Mouse (Mus musculus) thymus, postnatal 0 days (tissue): Measurements from ENCODE around the gene Acan. TPM values are rescaled to one million over a fixed set of nuclear protein-coding genes. Genes with fewer than 3 reads are reported as not detected.

ENCODE experiments used
- DNase-seq: peaks from one replicate; pipeline ENCODE4 v3.0.0-alpha.2; 2015; ENCODE audit warnings: low spot score
- polyA plus RNA-seq: library from polyadenylated mRNA; unstranded; fragments of >200 nt; fragmentation: Nextera tagmentation; extraction: Ambion mirVana; gene quantifications from 2 replicates; pipeline ENCODE4 v1.2.1, GENCODE M21; 2015

The Acan gene
- polyA plus RNA-seq = 0.09 and 0.39 TPM in 2 replicates

DNA sequence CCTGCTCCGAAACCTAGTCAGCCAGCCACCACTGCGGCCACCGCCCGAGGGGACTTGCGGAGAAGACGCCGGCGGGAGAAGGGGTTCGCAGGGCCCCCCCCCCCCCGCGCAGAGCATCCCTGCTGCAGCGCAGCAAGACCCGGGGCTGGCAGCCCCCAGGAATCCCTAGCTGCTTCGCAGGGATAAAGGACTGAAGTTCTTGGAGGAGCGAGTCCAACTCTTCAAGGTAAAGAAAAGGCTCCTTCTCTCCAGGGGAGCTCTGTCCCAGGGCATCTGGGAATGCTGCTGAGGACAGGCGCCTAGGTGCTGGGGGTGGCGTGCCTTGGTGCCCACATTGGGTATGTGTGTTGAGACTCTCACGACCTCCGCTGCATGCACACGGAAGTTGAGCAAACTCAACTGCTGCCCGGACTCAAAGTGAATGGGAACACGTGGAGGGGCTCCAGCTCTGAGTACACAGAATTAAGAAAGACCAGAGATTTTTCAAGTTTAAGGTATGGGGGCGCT lies at the start of gene Acan:
Acan (plus strand) TSS at position 101 of the 507 bp plus-strand sequence.
- no peak for DNase-seq

DNA sequence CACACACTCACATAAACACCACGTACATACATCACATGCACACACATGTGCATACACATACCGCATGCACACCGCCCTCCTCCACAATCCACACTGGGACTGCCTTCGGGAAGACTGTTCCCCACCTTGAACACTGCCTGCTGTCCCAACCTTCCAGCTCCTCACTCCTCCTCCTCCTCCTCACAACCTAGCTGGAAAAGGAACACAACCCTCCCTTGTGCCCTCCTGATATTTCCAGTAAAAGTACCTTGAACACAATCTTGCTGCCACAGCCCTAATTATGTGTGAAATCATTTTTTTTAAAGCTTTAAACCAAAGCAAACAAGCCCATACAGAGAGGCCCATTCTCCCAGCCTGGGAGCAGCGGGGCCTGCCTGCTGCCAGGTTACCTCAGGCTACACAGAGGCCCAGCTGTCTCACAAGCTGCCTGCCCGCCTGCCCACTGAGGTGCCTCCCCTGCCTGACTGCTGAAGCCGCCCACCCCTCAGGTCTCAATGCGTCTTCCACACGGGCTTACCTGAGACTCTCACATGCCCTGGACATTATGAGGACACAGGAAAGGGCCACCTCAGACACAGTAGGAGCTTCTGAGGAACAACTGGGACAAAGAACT lies 31.9 kb upstream of the Acan start:
- no peak for DNase-seq

DNA sequence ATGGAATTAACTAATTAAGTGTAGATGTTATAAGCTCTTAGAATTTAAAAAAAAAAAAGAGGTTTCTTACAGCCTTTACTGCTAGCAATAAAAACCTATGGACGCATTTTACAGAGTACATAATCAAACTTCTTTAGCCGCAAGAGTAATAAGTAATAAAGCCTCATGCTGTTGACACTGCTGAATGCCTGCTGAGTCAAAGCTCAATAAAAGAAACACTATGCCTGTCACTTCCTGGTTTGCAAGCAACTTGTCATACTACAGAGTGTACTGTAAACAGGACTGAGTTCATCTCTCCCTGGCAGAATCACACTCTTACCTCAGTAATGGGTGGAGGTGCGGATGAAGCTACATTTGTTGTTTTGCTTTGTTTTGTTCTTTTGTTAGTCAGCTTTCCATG lies 24.1 kb upstream of the Acan start:
- DNase-seq = no peak

DNA sequence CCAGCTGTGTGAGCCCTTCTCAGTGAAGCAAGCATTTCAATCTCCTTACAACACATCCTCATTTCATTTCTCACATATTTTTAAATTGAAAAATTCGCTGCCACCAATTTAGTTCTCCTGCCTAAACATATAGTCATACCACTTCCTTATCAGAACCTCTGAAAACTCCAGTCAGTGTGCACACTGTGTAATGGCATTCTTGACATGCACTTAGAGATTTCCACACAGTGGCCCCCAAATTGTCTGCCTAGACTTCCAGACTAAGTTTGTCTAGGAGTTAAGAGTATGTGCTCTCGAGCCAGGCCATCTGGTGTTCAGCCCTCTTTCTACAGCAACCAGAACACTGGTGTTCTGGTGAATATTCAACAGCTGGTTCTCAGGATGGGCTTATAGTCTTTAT lies 19.5 kb upstream of the Acan start:
- DNase-seq = no peak

DNA sequence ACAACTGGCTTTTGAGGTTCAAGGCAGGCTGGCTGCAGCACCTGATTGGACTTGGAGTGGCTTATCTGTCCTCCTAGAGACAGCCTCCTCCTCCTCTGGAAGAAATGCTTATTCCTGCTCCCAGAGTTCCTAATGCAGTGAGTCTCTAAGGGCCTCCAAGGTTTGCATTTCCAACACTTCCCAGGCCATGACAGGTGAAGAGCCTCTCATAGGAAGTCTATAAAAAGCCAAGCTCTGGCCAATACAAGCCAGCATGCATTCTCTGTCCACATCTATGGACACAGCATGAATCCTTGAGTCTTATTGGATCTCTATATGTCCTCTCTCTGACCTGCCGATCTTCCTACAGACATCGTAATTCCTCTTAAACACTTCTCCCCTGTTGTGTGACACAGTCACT lies 18.8 kb upstream of the Acan start:
- no peak for DNase-seq

DNA sequence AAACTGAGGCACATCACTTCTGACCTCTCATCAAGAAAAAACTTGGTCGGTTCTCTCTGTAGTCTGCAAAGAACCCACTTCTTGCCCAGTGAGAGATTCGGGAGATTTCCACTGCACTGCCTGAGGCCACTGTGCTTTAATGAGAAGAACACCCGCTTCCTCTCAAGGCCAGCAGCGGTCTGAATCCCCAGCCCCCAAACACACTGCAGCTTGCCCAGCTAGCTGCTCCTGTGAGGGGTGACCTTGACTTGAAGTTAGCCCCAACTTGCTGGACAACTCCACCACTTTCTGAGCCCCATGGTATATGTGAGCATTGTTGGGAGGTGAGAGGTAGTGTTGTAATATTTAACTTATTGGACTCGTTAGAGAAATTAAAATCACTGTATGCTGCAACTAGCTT lies 1.2 kb upstream of the Acan start:
- DNase-seq = no peak

DNA sequence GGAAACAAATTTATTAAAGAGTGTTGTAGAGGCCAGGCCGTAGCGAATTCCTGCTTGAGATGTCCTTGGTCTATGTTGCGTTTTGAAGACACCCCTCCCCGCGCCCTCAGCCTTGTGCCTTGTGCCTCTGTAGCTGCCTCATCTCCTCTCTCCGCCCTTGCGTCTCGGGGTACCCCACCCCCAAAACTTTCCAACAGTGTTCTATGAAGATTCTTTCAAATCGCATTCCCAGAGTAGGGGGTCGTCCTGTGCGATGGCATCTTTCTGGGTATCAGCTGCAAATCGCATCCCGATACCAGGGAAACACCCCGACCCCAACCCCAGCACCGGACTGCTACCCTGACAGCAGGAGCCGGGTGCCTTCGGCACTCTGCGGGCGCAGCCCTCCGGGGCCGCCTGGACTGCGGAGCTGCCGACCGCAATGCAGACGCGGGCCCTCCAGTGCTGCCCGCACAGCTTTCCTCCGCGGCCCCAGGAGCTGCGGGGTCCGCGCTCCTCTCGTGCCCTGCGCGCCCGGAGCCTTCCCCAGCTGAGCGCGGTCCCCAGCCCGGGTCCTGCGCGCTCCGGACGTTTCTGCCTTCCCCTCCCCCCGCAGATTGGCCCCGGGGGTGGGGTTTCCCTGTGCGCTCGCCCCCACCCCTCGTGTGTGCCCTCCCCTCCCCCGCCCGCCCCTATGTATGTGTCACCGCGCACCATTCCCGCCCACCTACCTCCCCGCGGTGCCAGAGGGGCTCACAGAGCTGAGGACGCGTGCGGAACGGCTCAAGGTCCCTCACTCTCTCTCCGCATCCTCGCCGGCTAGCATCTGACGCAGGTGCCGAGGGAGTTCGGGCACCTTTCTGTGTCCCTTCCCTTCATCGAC lies 531 bp upstream of the Acan start:
- no peak for DNase-seq

DNA sequence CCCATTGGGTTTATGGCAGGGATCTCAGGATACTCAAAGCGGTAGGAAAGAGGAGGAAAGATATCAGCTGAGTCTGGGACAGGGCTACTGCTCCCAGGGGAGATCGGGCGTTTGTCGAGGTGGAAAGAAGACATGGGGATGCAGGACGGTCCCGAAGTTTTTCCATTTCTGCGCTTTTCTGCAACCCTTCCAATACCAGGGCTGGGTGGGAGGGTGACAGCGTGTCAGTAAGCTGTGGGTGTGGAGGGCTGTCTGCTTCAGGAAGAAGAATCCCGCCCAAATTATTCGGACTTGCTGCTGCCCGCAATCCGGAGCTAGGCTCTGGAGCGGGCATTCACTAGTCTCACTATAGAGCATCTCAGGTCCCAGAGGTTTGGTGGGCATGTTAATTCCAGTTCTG lies 828 bp downstream of the Acan start:
- DNase-seq = no peak

DNA sequence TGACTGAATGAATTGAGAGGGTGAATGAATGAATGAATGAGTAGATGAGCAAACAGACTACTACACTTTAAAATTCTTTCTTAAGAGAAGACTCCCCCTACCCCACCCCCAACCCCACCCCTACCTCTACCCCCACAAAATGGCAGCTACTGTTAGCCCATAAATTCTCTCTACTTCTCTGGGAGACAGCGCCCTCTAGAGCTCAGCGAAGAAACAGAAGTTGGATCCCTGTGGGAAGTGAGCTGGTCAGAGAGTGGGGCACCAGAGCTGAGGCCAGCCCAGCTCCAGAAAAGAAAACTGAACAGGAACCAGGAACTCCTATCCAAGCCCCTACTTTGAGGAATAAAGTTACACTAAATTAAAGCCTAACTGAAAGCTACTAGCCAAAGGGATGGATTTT lies 5.3 kb downstream of the Acan start:
- DNase-seq = no peak

DNA sequence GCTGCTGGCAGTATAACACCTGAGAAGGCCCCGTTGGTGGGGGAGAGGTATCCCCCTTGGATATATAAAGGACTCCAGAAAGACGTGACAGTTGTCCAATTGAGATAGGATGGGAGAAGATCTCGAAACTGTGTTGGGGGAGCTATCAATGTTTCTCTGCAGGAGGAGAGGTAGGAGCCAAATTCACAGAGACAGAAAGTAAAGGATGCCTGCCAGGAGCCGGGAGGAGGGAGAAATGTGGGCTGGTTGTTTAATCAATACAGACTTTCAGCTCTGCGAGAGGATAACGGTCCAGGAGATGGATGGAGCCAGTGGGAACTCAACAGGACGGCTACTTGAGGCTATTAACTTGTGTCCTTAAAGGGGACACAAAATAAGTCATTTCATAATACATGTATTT lies 14.2 kb downstream of the Acan start:
- DNase-seq = no peak

DNA sequence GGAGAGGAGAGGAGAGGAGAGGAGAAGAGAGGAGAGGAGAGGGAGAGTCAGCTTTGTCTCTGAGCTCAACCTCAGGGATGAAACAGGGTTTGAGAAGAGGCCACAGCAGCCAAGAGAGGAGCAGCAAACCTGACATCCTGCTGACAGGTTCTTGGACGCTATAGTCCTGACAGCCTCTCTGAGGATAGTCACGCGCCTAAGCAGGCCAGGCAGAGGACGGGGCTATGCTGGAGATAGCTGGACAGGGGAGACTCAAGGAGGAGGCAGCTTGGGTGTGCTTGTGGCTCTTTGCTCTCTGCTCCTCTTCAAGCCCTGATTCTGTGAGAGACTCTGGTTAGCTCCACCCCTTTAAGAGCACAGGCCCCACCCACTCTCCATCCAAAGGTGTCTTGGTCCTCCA lies 14.9 kb downstream of the Acan start:
- DNase-seq = no peak

DNA sequence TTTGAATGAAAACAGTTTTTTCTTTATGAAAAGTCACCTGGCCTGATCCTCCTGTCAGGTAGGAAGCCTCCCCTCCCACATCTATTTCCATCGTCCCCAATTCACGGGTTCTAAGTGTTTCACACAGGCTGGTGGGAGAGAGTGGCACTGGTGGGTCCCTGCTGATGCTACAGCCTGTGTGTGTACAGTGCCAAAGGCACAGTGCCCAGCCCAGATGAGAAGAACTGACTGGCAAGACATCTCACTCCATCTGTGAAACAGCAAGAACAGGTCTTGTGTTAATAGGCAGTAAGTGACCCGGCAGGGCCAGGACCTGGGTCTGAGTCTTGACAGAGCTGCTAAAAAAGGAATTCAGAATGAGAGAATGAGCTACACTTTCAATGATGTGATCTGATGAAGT lies 25.9 kb downstream of the Acan start:
- DNase-seq = no peak

DNA sequence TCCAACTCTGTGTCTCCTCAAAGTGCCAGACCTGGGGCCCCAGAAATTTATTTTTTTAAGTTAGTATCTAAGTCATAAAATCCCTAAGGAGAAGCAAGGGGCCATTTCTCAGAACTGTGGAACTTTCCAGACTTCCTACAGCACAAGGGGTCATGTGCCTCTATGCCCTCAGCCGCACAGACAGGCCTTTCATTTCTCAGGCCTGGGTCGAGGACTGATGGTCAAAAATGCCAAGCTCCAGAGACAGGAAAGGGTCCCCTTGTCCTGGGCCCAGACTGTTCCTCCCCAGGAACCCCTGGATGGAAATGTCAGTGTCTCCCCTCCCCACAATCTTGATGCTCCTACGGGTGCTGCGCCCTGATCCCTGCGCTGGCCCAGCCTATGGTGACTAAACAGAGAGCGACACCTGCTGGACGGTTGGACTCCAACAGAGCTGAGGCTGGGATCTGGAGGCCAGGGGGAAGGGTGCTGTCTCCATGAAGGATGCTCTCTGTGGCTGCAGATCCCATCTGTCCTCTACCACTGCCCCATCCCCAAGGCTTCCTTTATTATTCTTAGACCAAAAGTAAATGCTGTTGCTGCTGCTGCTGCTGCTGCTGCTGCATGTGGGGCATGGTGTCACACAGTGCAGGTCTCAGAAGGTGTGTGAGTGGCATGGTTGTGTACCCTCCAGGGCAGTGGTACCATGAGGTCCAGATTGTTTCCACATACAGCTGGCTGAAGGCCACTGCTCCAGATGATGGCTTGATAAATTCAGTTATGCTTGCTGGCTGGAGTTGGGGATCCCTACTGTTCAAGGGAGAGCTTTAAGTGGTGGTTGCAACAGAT lies 27.5 kb downstream of the Acan start:
- DNase-seq = peak; percentile 42

DNA sequence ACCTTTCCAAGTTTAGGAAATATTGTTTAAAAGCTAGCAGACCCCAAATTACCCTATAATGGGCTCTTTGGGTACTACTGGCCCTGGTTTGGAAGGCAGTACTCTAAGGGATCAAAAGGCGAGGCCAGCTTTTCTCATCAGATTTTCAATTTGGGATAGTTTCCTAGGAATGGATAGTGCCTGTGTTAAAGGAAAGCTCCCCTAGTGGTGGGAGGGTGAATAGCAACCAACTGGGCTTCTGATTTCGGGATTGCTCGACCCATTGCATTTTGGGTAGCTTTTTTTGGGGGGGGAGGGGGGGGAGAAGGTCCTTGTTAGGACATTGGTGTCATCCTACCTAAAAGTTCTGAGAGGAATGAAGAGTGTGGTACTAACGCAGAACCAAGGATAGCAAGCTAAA lies 35.8 kb downstream of the Acan start:
- no peak for DNase-seq

DNA sequence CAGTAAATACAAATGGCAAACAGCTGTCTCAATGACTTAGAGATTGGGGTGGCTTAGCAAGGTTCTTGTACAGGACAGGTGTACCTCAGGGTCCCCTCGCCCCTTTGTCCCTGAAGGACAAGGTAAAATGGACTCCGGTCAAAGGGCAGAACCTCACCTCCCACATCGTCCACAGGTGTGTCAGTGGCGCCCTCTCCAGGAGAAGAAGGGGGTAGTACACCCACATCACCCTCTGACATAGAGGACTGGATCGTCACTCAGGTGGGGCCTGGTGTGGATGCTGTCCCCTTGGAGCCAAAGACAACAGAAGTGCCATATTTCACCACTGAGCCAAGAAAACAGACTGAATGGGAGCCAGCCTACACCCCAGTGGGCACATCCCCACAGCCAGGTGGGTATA lies 43.2 kb downstream of the Acan start:
- DNase-seq = no peak

DNA sequence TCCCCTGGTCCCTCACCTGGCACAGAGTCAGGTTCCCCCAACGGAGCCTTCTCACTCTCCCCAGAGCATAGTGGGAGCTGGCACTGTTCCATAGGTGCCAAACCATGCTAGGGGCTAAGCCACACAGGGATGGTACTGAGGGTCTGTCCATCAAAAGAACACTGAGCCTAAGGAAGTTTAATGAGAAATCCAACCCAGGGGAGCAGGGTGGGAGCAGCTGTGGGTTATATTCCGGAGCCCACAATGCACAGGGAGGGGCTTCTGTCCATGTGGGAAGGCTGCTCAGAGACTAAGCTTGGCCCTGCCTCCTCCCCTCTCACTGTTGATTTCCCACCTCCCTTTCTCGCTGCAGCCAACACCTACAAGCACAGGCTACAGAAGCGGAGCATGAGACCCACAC lies 60.6 kb downstream of the Acan start:
- DNase-seq = no peak

DNA sequence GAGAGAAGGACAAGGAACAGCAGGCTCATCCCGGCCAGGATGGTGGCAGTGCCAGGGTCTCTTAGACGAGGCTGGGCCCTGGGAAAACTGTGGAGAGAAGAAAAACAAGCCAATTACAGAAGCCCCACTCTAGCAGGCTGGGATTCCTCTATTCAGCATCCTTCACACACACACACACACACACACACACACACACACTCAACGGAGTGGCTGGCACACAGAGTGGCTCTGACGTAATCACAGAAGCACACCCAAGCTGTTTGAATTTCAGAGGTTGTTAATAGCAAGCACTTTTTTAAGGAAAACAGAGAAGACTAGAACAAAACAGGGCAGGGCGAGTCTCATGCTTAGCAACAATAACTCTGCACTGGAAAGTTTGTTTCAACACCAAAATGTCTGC lies 70.2 kb downstream of the Acan start:
- DNase-seq = no peak

DNA sequence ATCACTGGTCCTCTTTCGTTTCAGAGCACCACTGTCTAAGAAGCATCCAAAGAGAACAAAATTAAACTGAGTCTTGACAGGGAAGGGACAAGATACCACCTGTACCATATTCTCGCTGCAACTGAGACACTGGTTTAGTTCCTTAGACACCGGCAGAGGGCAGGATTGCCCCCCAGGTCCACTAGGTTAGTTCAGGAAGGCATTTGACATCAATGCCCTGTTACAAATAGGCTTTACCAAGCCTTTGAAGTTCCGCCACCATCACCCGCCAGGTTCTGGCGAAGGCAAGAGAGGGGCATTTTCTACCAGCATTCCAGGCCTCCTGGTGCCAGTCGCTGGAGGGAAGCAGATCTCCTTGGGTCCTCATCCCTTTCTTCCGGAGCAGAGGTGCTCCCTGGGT lies 76.6 kb downstream of the Acan start:
- DNase-seq = no peak

DNA sequence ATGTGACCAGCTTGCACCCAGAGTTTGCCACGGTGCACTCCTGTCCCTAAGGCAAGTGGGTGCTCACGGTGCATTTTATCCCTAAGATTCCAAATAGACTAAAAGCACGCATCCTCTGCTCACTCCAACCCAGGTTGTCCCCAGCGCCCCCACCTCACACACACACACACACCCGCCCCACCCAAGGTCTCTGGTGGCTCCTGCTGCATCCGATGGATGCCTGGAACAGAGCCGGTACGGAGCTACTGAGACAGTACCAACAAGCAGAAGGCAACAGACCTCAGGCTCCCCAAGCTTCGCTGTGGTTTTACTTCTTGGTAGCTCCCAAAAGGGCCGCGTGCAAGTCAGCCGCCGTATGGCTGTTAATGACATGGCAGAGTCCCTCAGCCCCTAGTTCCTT lies 77.1 kb downstream of the Acan start:
- no peak for DNase-seq

DNA sequence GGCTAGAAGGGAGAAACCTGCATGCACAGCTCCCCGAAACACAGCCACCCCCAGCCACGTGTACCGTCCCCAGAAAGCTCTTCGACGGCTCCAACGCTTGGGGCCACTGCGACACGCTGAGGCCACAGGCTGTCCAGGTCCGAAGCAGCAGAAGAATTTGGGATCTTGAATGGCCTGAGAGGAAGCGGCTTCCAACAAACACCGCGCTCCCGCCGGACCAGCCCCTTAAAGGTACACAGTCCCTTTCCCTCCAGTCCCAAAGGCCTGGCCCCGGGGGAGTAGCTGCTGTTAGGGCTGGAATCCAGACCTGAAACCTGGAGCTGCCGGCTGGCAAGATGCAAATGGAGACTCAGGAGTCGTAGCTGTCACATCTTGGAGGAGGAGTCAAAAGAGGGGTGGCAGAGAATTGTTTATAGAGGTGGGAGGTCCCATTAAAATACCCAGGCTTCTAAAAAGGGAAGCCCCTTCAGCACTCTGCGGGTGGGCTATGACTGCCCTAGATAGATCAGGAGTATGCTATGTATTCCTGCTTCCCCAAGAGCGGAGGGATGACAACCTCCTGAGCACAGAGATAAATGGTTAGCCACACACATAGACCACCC lies 77.7 kb downstream of the Acan start, which contains the start of gene Hapln3:
Hapln3 (minus strand) TSS at position 176 of the 602 bp plus-strand sequence.
- DNase-seq = no peak

DNA sequence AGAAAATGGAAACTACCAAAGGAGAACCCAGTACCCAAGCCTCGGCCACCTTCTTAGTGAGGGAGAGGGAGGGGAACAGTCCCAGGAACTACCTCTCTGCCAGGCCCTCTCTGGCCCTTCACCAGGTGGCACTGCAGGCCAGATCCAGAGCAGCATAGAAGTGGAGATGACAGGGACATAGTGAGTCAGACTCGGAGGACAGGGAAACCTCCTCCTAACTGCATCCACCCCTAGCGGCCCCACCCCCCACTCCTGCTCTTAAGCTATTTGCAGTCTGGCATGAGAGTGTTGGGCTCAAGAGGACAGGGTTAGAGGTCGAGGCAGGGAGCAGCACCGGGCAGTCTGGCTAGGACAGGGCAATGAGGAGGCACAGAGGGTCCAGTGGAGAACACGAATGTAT lies 80.1 kb downstream of the Acan start:
- no peak for DNase-seq
